Comparison of ENCODE assay signal across 12 mouse cellular contexts in genomic region chr2:170245637-170246341, GRCm38 (mm10).
A peak's percentile ranks its signal among the peaks of the same experiment; 100 is the strongest.
DNase-seq lines count a peak whose midpoint lies in the region; ATAC-seq and TF ChIP-seq lines count a peak whose summit lies in the region.
"Had no signal": no experiment of that assay in that cellular context is flagged by ENCODE, and none has a peak within 500 bp of the region (broad histone marks: within the 10 kb centered on the region; RNA-seq: fewer than 3 reads in every experiment).

No protein-coding gene starts in this region.

- in situ Hi-C loops in ES-E14 (cut with MboI; ENCODE audit: low sequenced_read_pairs in 2 of 2, unreplicated experiment in 2 of 2): no loop called here

- DNase-seq in ES-E14 (ENCODE audit: low read depth, low spot score): peak; percentile 56
- peak; percentile 65 for DNase-seq in forebrain, embryonic 14.5 days (ENCODE audit: low spot score)
- peak; percentile 61 for DNase-seq in midbrain, embryonic 14.5 days
- DNase-seq in cerebellum, postnatal 36 days: no peak
- DNase-seq in frontal cortex, postnatal 36 days (ENCODE audit: low spot score in 2 of 2): no peak
- DNase-seq in spleen, postnatal 10 days (ENCODE audit: low spot score in 2 of 2): no peak
- DNase-seq: cerebellum, postnatal 10 days had no signal

- H3K4me3 ChIP-seq in E14TG2a.4 (replicated peaks; ENCODE audit: low read length) (peak overlapping the region; percentile 49), ES-E14 (ENCODE audit: insufficient read depth in 1 of 2, low read depth in 1 of 2, low read length in 2 of 2, poor library complexity in 1 of 2, severe bottlenecking in 1 of 2) (no peak overlapping the region; a peak in 1 of 4 replicates)
- H3K4me3 ChIP-seq in forebrain, embryonic 14.5 days (ENCODE audit: low read depth, low read length): no peak overlapping the region
- no peak overlapping the region for H3K4me3 ChIP-seq in midbrain, embryonic 14.5 days (replicated peaks; ENCODE audit: low read depth, low read length)
- H3K4me3 ChIP-seq: embryonic facial prominence, embryonic 15.5 days; heart, embryonic 13.5 days; liver, embryonic 12.5 days had no signal

- no peak for TF ChIP-seq CTCF in E14TG2a.4 (conservative IDR thresholded peaks at IDR 0.05; ENCODE audit: low read length)

- H3K4me1 ChIP-seq in E14TG2a.4 (replicated peaks; ENCODE audit: low read depth, low read length) (peaks cover 57% of the 10 kb centered on the region), ES-E14 (ENCODE audit: control insufficient read depth in 2 of 2, insufficient read depth in 2 of 2, low read length in 2 of 2, poor library complexity in 1 of 2) (peaks cover 14% of the 10 kb centered on the region in 2 experiments)
- peaks cover 16% of the 10 kb centered on the region for H3K4me1 ChIP-seq in forebrain, embryonic 14.5 days (ENCODE audit: control insufficient read depth, insufficient read depth, low read length)
- H3K4me1 ChIP-seq in midbrain, embryonic 14.5 days (ENCODE audit: control insufficient read depth, insufficient read depth, low read length): peaks cover 14% of the 10 kb centered on the region; the same call in 1 of the 2 replicates
- H3K4me1 ChIP-seq: heart, embryonic 13.5 days; liver, embryonic 12.5 days had no signal

- 17% methylated on average over 12 of the region's 12 CpGs for WGBS in forebrain, embryonic 14.5 days
- 4% methylated on average over 12 of the region's 12 CpGs for WGBS in midbrain, embryonic 14.5 days

- H3K9me3 ChIP-seq in E14TG2a.4 (ENCODE audit: low read length): no peaks in the 10 kb centered on the region
- no peaks in the 10 kb centered on the region for H3K9me3 ChIP-seq in ES-E14 (ENCODE audit: control insufficient read depth, insufficient read depth, low read depth, low read length)
- no peaks in the 10 kb centered on the region for H3K9me3 ChIP-seq in forebrain, embryonic 14.5 days (replicated peaks; ENCODE audit: control insufficient read depth, low read length)
- H3K9me3 ChIP-seq in midbrain, embryonic 14.5 days (ENCODE audit: control insufficient read depth, low read length): no peaks in the 10 kb centered on the region
- H3K9me3 ChIP-seq: embryonic facial prominence, embryonic 15.5 days; heart, embryonic 13.5 days; liver, embryonic 12.5 days had no signal

- H3K36me3 ChIP-seq in E14TG2a.4 (ENCODE audit: insufficient read depth, low read length): no peaks in the 10 kb centered on the region
- H3K36me3 ChIP-seq in ES-E14 (ENCODE audit: control insufficient read depth, insufficient read depth, low read length, poor library complexity, severe bottlenecking): no peaks in the 10 kb centered on the region
- H3K36me3 ChIP-seq in forebrain, embryonic 14.5 days (ENCODE audit: control insufficient read depth, insufficient read depth, low read length): no peaks in the 10 kb centered on the region
- H3K36me3 ChIP-seq in midbrain, embryonic 14.5 days (ENCODE audit: control insufficient read depth, insufficient read depth, low read length): no peaks in the 10 kb centered on the region
- H3K36me3 ChIP-seq: embryonic facial prominence, embryonic 15.5 days; heart, embryonic 13.5 days; liver, embryonic 12.5 days had no signal

- peak overlapping the region; percentile 82 for H3K27ac ChIP-seq in ES-E14 (ENCODE audit: insufficient read depth, low read depth, low read length, poor library complexity, severe bottlenecking)
- H3K27ac ChIP-seq in forebrain, embryonic 14.5 days (ENCODE audit: low read depth, low read length): 0 out of 2 replicates have a peak overlapping the region, but pooled peaks have one; percentile 41
- H3K27ac ChIP-seq in midbrain, embryonic 14.5 days (replicated peaks; ENCODE audit: low read depth, low read length): peak overlapping the region; percentile 52
- H3K27ac ChIP-seq: embryonic facial prominence, embryonic 15.5 days; heart, embryonic 13.5 days; liver, embryonic 12.5 days; macrophage had no signal

- no peaks in the 10 kb centered on the region for H3K27me3 ChIP-seq in E14TG2a.4 (ENCODE audit: insufficient read depth, low read length)
- H3K27me3 ChIP-seq in forebrain, embryonic 14.5 days (replicated peaks; ENCODE audit: control insufficient read depth, insufficient read depth, low read length): no peaks in the 10 kb centered on the region
- H3K27me3 ChIP-seq in midbrain, embryonic 14.5 days (ENCODE audit: control insufficient read depth, insufficient read depth, low read length): no peaks in the 10 kb centered on the region
- H3K27me3 ChIP-seq: embryonic facial prominence, embryonic 15.5 days; liver, embryonic 12.5 days had no signal

- peak; percentile 52; the same call in 1 of the 2 replicates for ATAC-seq in forebrain, embryonic 14.5 days
- ATAC-seq in midbrain, embryonic 14.5 days (ENCODE audit: low FRiP score, low TSS enrichment): peak; percentile 8; the same call in 1 of the 2 replicates
- ATAC-seq: liver, embryonic 12.5 days had no signal

- H3K4me2 ChIP-seq in forebrain, embryonic 14.5 days (ENCODE audit: low read length): peak overlapping the region; percentile 10
- peak overlapping the region; percentile 8; the same call in 1 of the 2 replicates for H3K4me2 ChIP-seq in midbrain, embryonic 14.5 days (ENCODE audit: low read length)
- H3K4me2 ChIP-seq: embryonic facial prominence, embryonic 15.5 days; heart, embryonic 13.5 days; liver, embryonic 12.5 days had no signal

- peak overlapping the region; percentile 60 for H3K9ac ChIP-seq in ES-E14 (ENCODE audit: insufficient read depth, low read depth, low read length, poor library complexity, severe bottlenecking)
- H3K9ac ChIP-seq in forebrain, embryonic 14.5 days (ENCODE audit: low read length): peak overlapping the region; percentile 10; the same call in 1 of the 2 replicates
- no peak overlapping the region; the same call in 1 of the 2 replicates for H3K9ac ChIP-seq in midbrain, embryonic 14.5 days (replicated peaks; ENCODE audit: low read length)
- H3K9ac ChIP-seq: embryonic facial prominence, embryonic 15.5 days; heart, embryonic 13.5 days; liver, embryonic 12.5 days had no signal

TF ChIP-seq in ES-E14, 5 proteins besides CTCF, POLR2A, EP300 and RAD21:
- TF ChIP-seq CHD2 (IDR thresholded peaks at IDR 0.05; ENCODE audit: low read depth, low read length) (0 out of 2 replicates have a peak, but pooled peaks have one; percentile 18), MAFK (IDR thresholded peaks at IDR 0.05; ENCODE audit: insufficient read depth, low read depth, low read length) (no peak)
TF ChIP-seq in ES-E14: peak in this region for 1.

Comparison
In these comparisons a context has a peak if more than half of its experiments do, and no peak if none do; other contexts are left out.
1. DNase-seq: peak in ES-E14 (single experiment), forebrain, embryonic 14.5 days (single experiment) and midbrain, embryonic 14.5 days (single experiment); none in cerebellum, postnatal 36 days (0 of 2), frontal cortex, postnatal 36 days (0 of 2) and spleen, postnatal 10 days (0 of 2).
2. Peak in every context shown above with its lines, with median percentiles within 50 percentile points of each other: H3K27ac ChIP-seq.